Mouse (Mus musculus) midbrain, embryonic 16.5 days (tissue): ENCODE results near the gene Rufy4. TPM values are rescaled to one million over a fixed set of nuclear protein-coding genes. Genes with fewer than 3 reads are reported as not detected.
"Not testable (repeated sequence)": the region's sequence is repeated elsewhere in the genome, so short reads cannot be mapped to it uniquely, and the experiment has no call there.

Experiments
- ATAC-seq: fragments of 200-750 bp; cut with Nextera tagmentation; 2 replicates; pipeline ENCODE4 v1.8.0; 2017; ENCODE audit warnings: moderate TSS enrichment
- H3K27ac ChIP-seq: fragments of 300-500 bp; sonication (generic); 2 replicates; pipeline ENCODE4 v1.5.1; 2014; ENCODE audit warnings: mild to moderate bottlenecking, low read length, mixed read lengths
- H3K27me3 ChIP-seq: fragments of 300-500 bp; sonication (generic); 2 replicates; pipeline ENCODE4 v1.6.1; 2014; ENCODE audit warnings: low read depth, low read length, mixed read lengths; ENCODE audit not compliant: control insufficient read depth, insufficient read depth
- H3K36me3 ChIP-seq: fragments of 300-500 bp; sonication (generic); 2 replicates; pipeline ENCODE4 v1.6.1; 2014; ENCODE audit warnings: mild to moderate bottlenecking, low read length, moderate library complexity, mixed read lengths; ENCODE audit not compliant: control insufficient read depth, insufficient read depth
- H3K4me1 ChIP-seq: fragments of 300-500 bp; sonication (generic); 2 replicates; pipeline ENCODE4 v1.6.1; 2014; ENCODE audit warnings: mild to moderate bottlenecking, low read length, mixed read lengths; ENCODE audit not compliant: control insufficient read depth, insufficient read depth
- H3K4me2 ChIP-seq: fragments of 300-500 bp; sonication (generic); 2 replicates; pipeline ENCODE4 v1.6.1; 2014; ENCODE audit warnings: mild to moderate bottlenecking, low read length, mixed read lengths
- H3K4me3 ChIP-seq: fragments of 300-500 bp; sonication (generic); 2 replicates; pipeline ENCODE4 v1.5.1; 2014; ENCODE audit warnings: low read depth, mild to moderate bottlenecking, low read length, moderate library complexity, mixed read lengths
- H3K9ac ChIP-seq: fragments of 300-500 bp; sonication (generic); 2 replicates; pipeline ENCODE4 v1.6.1; 2014; ENCODE audit warnings: low read depth, low read length, mixed read lengths
- H3K9me3 ChIP-seq: fragments of 300-500 bp; sonication (generic); replicated peaks from 2 replicates; pipeline ENCODE4 v1.6.1; 2014; ENCODE audit warnings: mild to moderate bottlenecking, low read length, mixed read lengths; ENCODE audit not compliant: control insufficient read depth, poor library complexity, severe bottlenecking
- whole genome bisulfite sequencing: fragments of 180-500 bp; shearing (Covaris S2); extraction: QIAGEN DNeasy Blood & Tissue Kit; methylation state at CpG from one replicate; pipeline ENCODE4 v1.1.7; 2014; 5-methylcytosine and 5-hydroxymethylcytosine counted together
- polyA plus RNA-seq: library from polyadenylated mRNA; unstranded; fragments of >200 nt; fragmentation: Nextera tagmentation; extraction: Ambion mirVana; gene quantifications from 2 replicates; pipeline ENCODE4 v1.2.1, GENCODE M21; 2015

Gene Rufy4
- polyA plus RNA-seq, 1 experiment from 2014 or later, result 0.49 TPM

GRCm38 (mm10) chr1:74153461-74154184 is 28.3 kb downstream of the Rufy4 start, which contains the start of gene Cxcr2:
Cxcr2 (plus strand) TSS chr1:74153989.
- Histone ChIP-seq H3K4me2 (no peak within 1 kb of the TSS), H3K27ac (no peak within 1 kb of the TSS)
- 81% methylated on average over 8 of the region's 8 CpGs for WGBS

DNA sequence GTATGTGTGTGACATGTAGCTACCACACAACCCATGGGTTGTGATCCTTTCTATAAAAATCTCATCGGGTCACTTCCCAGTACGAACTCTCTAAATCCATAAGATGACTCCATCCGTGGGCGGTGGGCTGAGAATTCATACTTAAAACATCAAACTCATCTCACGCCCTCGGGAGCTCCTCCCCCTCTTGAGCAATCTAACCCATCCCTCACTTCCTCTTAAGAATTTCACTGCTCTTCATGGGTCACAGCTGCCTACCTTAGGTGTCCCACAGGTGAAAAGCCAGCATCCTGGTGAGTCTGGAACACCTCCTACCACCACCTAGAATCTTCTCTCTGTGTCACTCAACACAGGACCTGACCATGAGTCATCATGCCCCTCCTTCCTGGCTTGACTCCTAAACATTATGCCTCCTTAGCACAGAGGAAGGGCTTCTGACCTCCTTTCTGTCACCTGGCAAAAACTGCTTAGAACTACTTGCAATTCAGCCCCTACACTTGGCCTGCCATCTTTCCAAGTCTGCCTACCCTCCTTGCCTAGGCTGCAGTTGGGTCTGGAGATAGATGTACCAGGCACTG is 30.2 kb downstream of the Rufy4 start:
- no peaks in the 10 kb centered on the region for H3K4me1 ChIP-seq
- 92% methylated on average over 6 of the region's 6 CpGs for WGBS
- no peaks in the 10 kb centered on the region for H3K36me3 ChIP-seq
- no peak overlapping the region for H3K9ac ChIP-seq
- no peak overlapping the region for H3K4me2 ChIP-seq
- H3K27me3 ChIP-seq, result no peaks in the 10 kb centered on the region
- no peak overlapping the region for H3K4me3 ChIP-seq
- H3K27ac ChIP-seq, result no peak overlapping the region
- ATAC-seq, result no peak
- no peaks in the 10 kb centered on the region for H3K9me3 ChIP-seq

More at GRCm38 (mm10) chr1:74153461-74154184, 28.3 kb downstream of the Rufy4 start, which contains the start of gene Cxcr2:
- H3K9ac ChIP-seq, result no peak within 1 kb of the TSS
- H3K4me3 ChIP-seq, result no peak within 1 kb of the TSS
- no peaks in the 10 kb centered on the region for H3K9me3 ChIP-seq
- no peaks in the 10 kb centered on the region for H3K27me3 ChIP-seq
- H3K4me1 ChIP-seq, result no peaks in the 10 kb centered on the region
- no peaks in the 10 kb centered on the region for H3K36me3 ChIP-seq
- no peak for ATAC-seq

DNA sequence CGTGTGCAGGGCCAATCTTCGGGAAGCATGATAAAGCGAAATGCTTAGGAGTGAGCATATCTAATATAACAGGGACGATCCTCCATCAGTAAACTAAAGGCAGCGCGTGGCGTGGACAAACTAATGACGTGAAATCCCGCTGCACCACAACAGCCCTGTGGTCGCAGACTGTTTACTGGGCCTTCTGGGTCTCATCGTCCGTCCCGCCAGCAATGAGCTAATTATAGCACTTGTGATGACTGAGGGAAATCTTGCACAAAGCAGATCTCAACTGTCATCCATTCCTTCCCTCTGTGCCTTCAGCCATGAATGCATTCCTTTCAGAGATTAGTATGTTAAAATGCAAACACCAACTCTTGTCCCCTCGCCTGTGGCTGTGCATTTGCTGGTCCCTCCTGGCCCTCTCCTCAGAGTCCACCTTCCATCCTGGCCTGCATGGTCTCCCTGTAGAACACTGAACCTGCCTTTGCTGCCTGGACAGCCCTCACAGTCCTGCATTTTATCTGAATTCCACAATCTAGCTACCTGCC is 31.1 kb downstream of the Rufy4 start:
- H3K4me3 ChIP-seq, result no peak overlapping the region
- whole genome bisulfite sequencing, result 72% methylated on average over 14 of the region's 14 CpGs
- H3K9me3 ChIP-seq, result no peaks in the 10 kb centered on the region
- no peak overlapping the region for H3K27ac ChIP-seq
- H3K4me1 ChIP-seq, result no peaks in the 10 kb centered on the region
- no peak overlapping the region for H3K9ac ChIP-seq
- H3K27me3 ChIP-seq, result no peaks in the 10 kb centered on the region
- no peak for ATAC-seq
- H3K36me3 ChIP-seq, result no peaks in the 10 kb centered on the region
- no peak overlapping the region for H3K4me2 ChIP-seq

- not testable (repeated sequence) for H3K4me2 ChIP-seq, H3K4me3 ChIP-seq, H3K4me1 ChIP-seq, H3K9me3 ChIP-seq, H3K27ac ChIP-seq, H3K27me3 ChIP-seq, H3K36me3 ChIP-seq, H3K9ac ChIP-seq, ATAC-seq
- 88% methylated on average over 4 of the region's 5 CpGs for WGBS
Observed at GRCm38 (mm10) chr1:74159613-74160012, 34.3 kb downstream of the Rufy4 start.

DNA sequence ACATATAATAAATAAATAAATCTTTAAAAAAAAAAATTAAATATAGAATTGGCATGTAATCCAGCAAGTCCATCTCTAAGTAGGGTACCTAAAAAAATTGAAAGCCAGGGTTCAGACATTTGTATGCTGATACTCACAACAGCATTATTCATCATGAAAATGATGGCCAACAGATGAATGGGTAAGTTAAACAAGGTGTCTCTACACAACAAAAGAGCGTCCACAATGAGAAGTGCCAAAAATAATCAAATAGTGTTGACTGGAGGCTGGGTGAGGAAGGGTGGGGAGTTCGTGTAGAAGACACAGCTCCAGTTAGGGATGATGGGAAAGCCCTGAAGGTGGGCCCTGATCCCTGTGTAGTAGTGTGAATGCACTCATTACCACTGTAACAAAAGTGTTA is 34.7 kb downstream of the Rufy4 start:
- no peaks in the 10 kb centered on the region for H3K36me3 ChIP-seq
- H3K9me3 ChIP-seq, result no peaks in the 10 kb centered on the region
- H3K4me2 ChIP-seq, result no peak overlapping the region
- no peaks in the 10 kb centered on the region for H3K27me3 ChIP-seq
- WGBS, result 77% methylated on average over 2 of the region's 2 CpGs
- H3K9ac ChIP-seq, result no peak overlapping the region
- H3K4me1 ChIP-seq, result no peaks in the 10 kb centered on the region
- H3K27ac ChIP-seq, result no peak overlapping the region
- H3K4me3 ChIP-seq, result no peak overlapping the region
- no peak for ATAC-seq

- Histone ChIP-seq H3K4me1 (no peaks in the 10 kb centered on the region), H3K36me3 (no peaks in the 10 kb centered on the region), H3K9ac (no peak overlapping the region), H3K9me3 (no peaks in the 10 kb centered on the region), H3K27me3 (no peaks in the 10 kb centered on the region), H3K27ac (no peak overlapping the region), H3K4me2 (no peak overlapping the region), H3K4me3 (no peak overlapping the region)
- ATAC-seq, result no peak
- WGBS, result 88% methylated on average over 5 of the region's 5 CpGs
Observed at GRCm38 (mm10) chr1:74167136-74167535, 41.8 kb downstream of the Rufy4 start.

DNA sequence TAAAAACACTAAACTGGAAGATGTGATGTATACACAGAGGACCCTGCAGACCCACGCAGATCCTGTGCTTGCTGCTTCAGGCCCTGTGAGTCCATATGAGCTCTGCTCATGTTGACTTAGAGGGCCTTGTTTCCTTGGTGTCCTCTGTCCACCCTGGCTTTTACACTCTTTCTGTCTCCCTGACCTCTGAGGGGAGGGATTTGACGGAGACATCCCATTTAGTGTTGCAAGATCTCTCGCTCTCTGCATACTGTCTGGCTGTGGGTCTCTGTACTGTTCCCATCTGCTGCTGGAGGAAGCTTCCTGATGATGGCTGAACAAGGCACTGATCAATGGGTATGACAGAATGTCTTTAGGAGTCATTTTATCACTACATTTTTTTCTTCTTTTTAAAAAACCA is 44.4 kb downstream of the Rufy4 start:
- ATAC-seq, result no peak
- Histone ChIP-seq H3K4me3 (no peak overlapping the region), H3K27ac (no peak overlapping the region), H3K4me1 (no peaks in the 10 kb centered on the region), H3K9ac (no peak overlapping the region), H3K27me3 (no peaks in the 10 kb centered on the region), H3K36me3 (no peaks in the 10 kb centered on the region), H3K9me3 (no peaks in the 10 kb centered on the region), H3K4me2 (no peak overlapping the region)
- 91% methylated on average over 3 of the region's 3 CpGs for WGBS

DNA sequence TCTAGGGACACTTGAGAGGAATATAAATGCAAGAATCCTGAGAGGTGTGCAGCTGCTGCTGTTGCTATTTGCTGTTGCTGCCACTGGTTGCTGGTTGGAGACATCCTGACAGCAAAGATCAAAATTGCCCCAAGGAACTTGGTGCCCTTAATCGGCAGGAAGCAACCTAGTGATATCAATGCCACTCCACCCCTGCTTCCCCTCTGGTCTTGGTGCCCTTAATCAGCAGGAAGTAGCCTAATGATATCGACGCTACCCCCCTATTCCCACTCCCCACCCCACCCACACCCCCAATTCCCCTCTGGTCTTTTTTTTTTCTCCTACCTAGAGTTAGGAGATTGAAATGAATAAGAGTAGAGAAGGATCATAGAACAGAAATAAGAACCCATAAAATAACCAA is 47.4 kb downstream of the Rufy4 start:
- Histone ChIP-seq H3K27me3 (no peaks in the 10 kb centered on the region; the same call in 1 of the 2 replicates), H3K27ac (no peak overlapping the region), H3K4me1 (no peaks in the 10 kb centered on the region), H3K36me3 (no peaks in the 10 kb centered on the region), H3K9me3 (no peaks in the 10 kb centered on the region), H3K4me3 (no peak overlapping the region), H3K9ac (no peak overlapping the region), H3K4me2 (no peak overlapping the region)
- no peak for ATAC-seq
- WGBS, result 92% methylated on average over 3 of the region's 3 CpGs

GRCm38 (mm10) chr1:74175731-74176130 is 50.4 kb downstream of the Rufy4 start:
- Histone ChIP-seq H3K36me3 (no peaks in the 10 kb centered on the region), H3K4me3 (no peak overlapping the region), H3K27me3 (no peaks in the 10 kb centered on the region; the same call in 1 of the 2 replicates), H3K4me2 (no peak overlapping the region), H3K27ac (no peak overlapping the region), H3K4me1 (no peaks in the 10 kb centered on the region), H3K9ac (no peak overlapping the region), H3K9me3 (no peaks in the 10 kb centered on the region)
- 85% methylated on average over 4 of the region's 4 CpGs for WGBS
- ATAC-seq, result no peak
